9 mouse cellular contexts compared by ENCODE assay signal in genomic region chr5:25500686-25501085, GRCm38 (mm10). TPM values are rescaled to one million over a fixed set of nuclear protein-coding genes. Genes with fewer than 3 reads are reported as not detected.
DNase-seq lines count a peak whose midpoint lies in the region; ATAC-seq and TF ChIP-seq lines count a peak whose summit lies in the region.
"Had no signal": no experiment of that assay in that cellular context is flagged by ENCODE, and none has a peak within 500 bp of the region (broad histone marks: within the 10 kb centered on the region; RNA-seq: fewer than 3 reads in every experiment).

No protein-coding gene starts in this region.

- H3K27ac ChIP-seq in neural tube, embryonic 12.5 days, result no peak overlapping the region
- no peak overlapping the region for H3K27ac ChIP-seq in limb, embryonic 14.5 days (replicated peaks; ENCODE audit: low read depth, low read length)
- H3K27ac ChIP-seq in stomach, postnatal 0 days (replicated peaks), result no peak overlapping the region
- no peak overlapping the region for H3K27ac ChIP-seq in thymus, adult 2 months (ENCODE audit: control insufficient read depth, insufficient read depth, low read length)

- WGBS in neural tube, embryonic 12.5 days, result 70% methylated on average over 7 of the region's 7 CpGs
- WGBS in limb, embryonic 14.5 days, result 61% methylated on average over 7 of the region's 7 CpGs
- WGBS in stomach, postnatal 0 days, result 67% methylated on average over 7 of the region's 7 CpGs
- 88% methylated on average over 7 of the region's 7 CpGs for WGBS in thymus, adult 2 months

- peak; percentile 25 for DNase-seq in cerebellum, adult 8-10 months
- DNase-seq in cerebellum, postnatal 14 days, result no peak
- no peak for DNase-seq in neural tube, embryonic 10.5 days (ENCODE audit: extremely low spot score, low spot score)
- no peak for DNase-seq in limb, embryonic 14.5 days (ENCODE audit: low spot score)
- DNase-seq in stomach, postnatal 0 days (ENCODE audit: low spot score), result no peak
- DNase-seq in thymus, adult 2 months, result no peak
- DNase-seq in layer of hippocampus, adult 18-20 months (ENCODE audit: low spot score in 2 of 2), result no peak

- no peak overlapping the region for H3K4me3 ChIP-seq in neural tube, embryonic 12.5 days
- H3K4me3 ChIP-seq in limb, embryonic 14.5 days (replicated peaks; ENCODE audit: low read length), result peak overlapping the region; percentile 86; the same call in 1 of the 2 replicates
- 0 out of 2 replicates have a peak overlapping the region, but pooled peaks have one; percentile 77 for H3K4me3 ChIP-seq in stomach, postnatal 0 days (ENCODE audit: low read depth, low read length)
- no peak overlapping the region for H3K4me3 ChIP-seq in thymus, adult 2 months (ENCODE audit: control insufficient read depth, insufficient read depth, low read length)

- TF ChIP-seq EP300 in stomach, postnatal 0 days (optimal IDR thresholded peaks at IDR 0.05), result no peak

- no peaks in the 10 kb centered on the region for H3K36me3 ChIP-seq in neural tube, embryonic 12.5 days
- no peaks in the 10 kb centered on the region for H3K36me3 ChIP-seq in limb, embryonic 14.5 days (ENCODE audit: control insufficient read depth, insufficient read depth, low read length)
- H3K36me3 ChIP-seq in stomach, postnatal 0 days (ENCODE audit: control insufficient read depth, insufficient read depth, low read length), result no peaks in the 10 kb centered on the region
- no peaks in the 10 kb centered on the region for H3K36me3 ChIP-seq in thymus, adult 2 months (ENCODE audit: control insufficient read depth, insufficient read depth, low read length)

- H3K9me3 ChIP-seq in neural tube, embryonic 12.5 days, result no peaks in the 10 kb centered on the region
- no peaks in the 10 kb centered on the region for H3K9me3 ChIP-seq in limb, embryonic 14.5 days (ENCODE audit: control insufficient read depth, low read length)
- H3K9me3 ChIP-seq in stomach, postnatal 0 days (ENCODE audit: control insufficient read depth, low read length), result no peaks in the 10 kb centered on the region

- TF ChIP-seq CTCF in stomach, postnatal 0 days (IDR thresholded peaks at IDR 0.05; ENCODE audit: low read depth), result no peak
- TF ChIP-seq CTCF in thymus, adult 2 months (IDR thresholded peaks at IDR 0.05; ENCODE audit: borderline replicate concordance, control insufficient read depth, extremely low read depth, insufficient read depth, low read length, poor library complexity), result no peak

- H3K9ac ChIP-seq in neural tube, embryonic 12.5 days, result no peak overlapping the region
- H3K9ac ChIP-seq in limb, embryonic 14.5 days (ENCODE audit: low read depth, low read length, severe bottlenecking), result peak overlapping the region; percentile 78
- H3K9ac ChIP-seq in stomach, postnatal 0 days (ENCODE audit: low read length), result no peak overlapping the region

- no peaks in the 10 kb centered on the region for H3K27me3 ChIP-seq in neural tube, embryonic 12.5 days (replicated peaks)
- H3K27me3 ChIP-seq in limb, embryonic 14.5 days (ENCODE audit: control insufficient read depth, insufficient read depth, low read length), result no peaks in the 10 kb centered on the region
- H3K27me3 ChIP-seq in stomach, postnatal 0 days (ENCODE audit: control insufficient read depth, insufficient read depth, low read length), result no peaks in the 10 kb centered on the region
- H3K27me3 ChIP-seq in thymus, adult 2 months (ENCODE audit: control insufficient read depth, insufficient read depth, low read length), result no peaks in the 10 kb centered on the region

- no peak for TF ChIP-seq POLR2A in limb, embryonic 14.5 days (IDR thresholded peaks at IDR 0.05; ENCODE audit: borderline replicate concordance, extremely low read depth, insufficient read depth, insufficient read length)
- TF ChIP-seq POLR2A in thymus, adult 2 months (IDR thresholded peaks at IDR 0.05; ENCODE audit: control insufficient read depth, extremely low read depth, insufficient read depth, low read length, poor library complexity), result no peak

- ATAC-seq in neural tube, embryonic 12.5 days (ENCODE audit: low FRiP score, low read depth), result no peak
- ATAC-seq in limb, embryonic 14.5 days (ENCODE audit: low FRiP score, low read depth), result no peak
- no peak for ATAC-seq in stomach, postnatal 0 days (ENCODE audit: low FRiP score, low TSS enrichment)

- peak overlapping the region; percentile 76; the same call in 1 of the 2 replicates for H3K4me2 ChIP-seq in neural tube, embryonic 12.5 days (replicated peaks)
- peak overlapping the region; percentile 60 for H3K4me2 ChIP-seq in limb, embryonic 14.5 days (replicated peaks; ENCODE audit: low read depth, low read length, severe bottlenecking)
- peak overlapping the region; percentile 65 for H3K4me2 ChIP-seq in stomach, postnatal 0 days (replicated peaks; ENCODE audit: low read depth)

- H3K4me1 ChIP-seq in neural tube, embryonic 12.5 days, result peaks cover 10% of the 10 kb centered on the region
- peaks cover 14% of the 10 kb centered on the region for H3K4me1 ChIP-seq in limb, embryonic 14.5 days (ENCODE audit: control insufficient read depth, insufficient read depth, low read length)
- no peaks in the 10 kb centered on the region for H3K4me1 ChIP-seq in stomach, postnatal 0 days (replicated peaks; ENCODE audit: control insufficient read depth, insufficient read depth)
- 0 out of 2 replicates have a peak, but pooled peaks cover 5% of the 10 kb centered on the region for H3K4me1 ChIP-seq in thymus, adult 2 months (replicated peaks; ENCODE audit: control insufficient read depth, insufficient read depth, low read length)

RNA-seq across cellular contexts. Expression of gene Kmt2c, which starts 2.1 kb away (rescaled TPM):
- 22.4 and 23.8 TPM in 2 replicates for polyA plus RNA-seq in neural tube, embryonic 12.5 days (2016; fragmentation: Nextera tagmentation; extraction: Ambion mirVana)
- polyA plus RNA-seq in limb, embryonic 14.5 days (2012; rRNA removed), result 26.5 and 30.4 TPM in 2 replicates
- polyA plus RNA-seq in limb, embryonic 14.5 days (2014; fragmentation: Nextera tagmentation; extraction: Ambion mirVana), result 19.8 and 24.6 TPM in 2 replicates
- polyA plus RNA-seq in stomach, postnatal 0 days (2015; fragmentation: Nextera tagmentation; extraction: Ambion mirVana), result 7.6 and 8.3 TPM in 2 replicates
- polyA plus RNA-seq in thymus, adult 2 months (2012; rRNA removed), result 41.7 and 42.6 TPM in 2 replicates
- total RNA-seq in layer of hippocampus, adult 18-20 months (2021), result 10 to 100 TPM; 74.0 to 78.1 TPM

RNA-seq across cellular contexts. Expression of gene Cct8l1, which starts 15.2 kb away (rescaled TPM):
- 0.13 TPM in 1 of 2 replicates, not detected in the other for polyA plus RNA-seq in neural tube, embryonic 12.5 days (2016; fragmentation: Nextera tagmentation; extraction: Ambion mirVana)
- polyA plus RNA-seq in limb, embryonic 14.5 days (2012; rRNA removed), result 0.04 TPM in 1 of 2 replicates, not detected in the other
- polyA plus RNA-seq in limb, embryonic 14.5 days (2014; fragmentation: Nextera tagmentation; extraction: Ambion mirVana), result 0.12 TPM in 1 of 2 replicates, not detected in the other
- 0.05 and 0.06 TPM in 2 replicates for polyA plus RNA-seq in stomach, postnatal 0 days (2015; fragmentation: Nextera tagmentation; extraction: Ambion mirVana)
- 0.08 TPM in 2 replicates for polyA plus RNA-seq in thymus, adult 2 months (2012; rRNA removed)
- total RNA-seq in layer of hippocampus, adult 18-20 months (2021), result under 1 TPM; 0.32 to 0.38 TPM
- total RNA-seq: adrenal gland, postnatal 25 days had no signal

Comparison
In these comparisons a context has a peak if more than half of its experiments do, and no peak if none do; other contexts are left out.
1. H3K4me3 ChIP-seq: peak in limb, embryonic 14.5 days (single experiment) and stomach, postnatal 0 days (single experiment); none in neural tube, embryonic 12.5 days (single experiment) and thymus, adult 2 months (single experiment).
2. Peak in every context shown above with its lines, with median percentiles within 50 percentile points of each other: H3K4me2 ChIP-seq.